Mouse (Mus musculus): Measurements from ENCODE around the gene Tmem232.
"Not testable (repeated sequence)": the region's sequence is repeated elsewhere in the genome, so short reads cannot be mapped to it uniquely, and the experiment has no call there.

Tmem232 gene

GRCm38 (mm10) chr17:65513517-65513916 lies 27.1 kb downstream of the Tmem232 start:
- DNase-seq, result no peak

GRCm38 (mm10) chr17:65484654-65485053 lies 55.9 kb downstream of the Tmem232 start:
- no peak for DNase-seq

GRCm38 (mm10) chr17:65476747-65477146 lies 63.8 kb downstream of the Tmem232 start:
- no peak for DNase-seq

GRCm38 (mm10) chr17:65450818-65451217 lies 89.8 kb downstream of the Tmem232 start:
- DNase-seq, result no peak

- DNase-seq, result not testable (repeated sequence)
These were observed 102.7 kb downstream of the Tmem232 start for GRCm38 (mm10) chr17:65437906-65438305.

- no peak for DNase-seq
These were observed 121.5 kb downstream of the Tmem232 start for GRCm38 (mm10) chr17:65419124-65419523.

- no peak for DNase-seq
These were observed 135.3 kb downstream of the Tmem232 start for GRCm38 (mm10) chr17:65405309-65405708.

- DNase-seq, result no peak
These were observed 139.7 kb downstream of the Tmem232 start for GRCm38 (mm10) chr17:65400914-65401313.

- no peak for DNase-seq
These were observed 156.1 kb downstream of the Tmem232 start for GRCm38 (mm10) chr17:65384411-65384962.

- no peak for DNase-seq
These were observed 170.4 kb downstream of the Tmem232 start for GRCm38 (mm10) chr17:65370034-65370780.

- no peak for DNase-seq
These were observed 174.9 kb downstream of the Tmem232 start for GRCm38 (mm10) chr17:65365535-65366254.

GRCm38 (mm10) chr17:65351836-65352235 lies 188.7 kb downstream of the Tmem232 start:
- DNase-seq, result no peak

GRCm38 (mm10) chr17:65340016-65340415 lies 200.6 kb downstream of the Tmem232 start:
- no peak for DNase-seq

- no peak for DNase-seq
These were observed 209.8 kb downstream of the Tmem232 start for GRCm38 (mm10) chr17:65330759-65331158.

- DNase-seq, result peak; percentile 43 to 58
These were observed 215.3 kb downstream of the Tmem232 start for GRCm38 (mm10) chr17:65325249-65325648.

- DNase-seq, result no peak
These were observed 220.0 kb downstream of the Tmem232 start for GRCm38 (mm10) chr17:65320623-65321022.

- DNase-seq, result no peak
These were observed 240.6 kb downstream of the Tmem232 start for GRCm38 (mm10) chr17:65299946-65300345.

GRCm38 (mm10) chr17:65297831-65298230 lies 242.8 kb downstream of the Tmem232 start:
- no peak for DNase-seq

GRCm38 (mm10) chr17:65252160-65252559 lies 288.4 kb downstream of the Tmem232 start:
- DNase-seq, result no peak

- no peak for DNase-seq
These were observed 290.3 kb downstream of the Tmem232 start for GRCm38 (mm10) chr17:65250261-65250660.

GRCm38 (mm10) chr17:65243716-65244115 lies 296.9 kb downstream of the Tmem232 start:
- no peak for DNase-seq

GRCm38 (mm10) chr17:65225347-65225916 lies 315.1 kb downstream of the Tmem232 start:
- no peak for DNase-seq

- DNase-seq, result not testable (repeated sequence)
These were observed 318.9 kb downstream of the Tmem232 start for GRCm38 (mm10) chr17:65221687-65222086.
